Mouse (Mus musculus): ENCODE results near the gene Csad. TPM values are rescaled to one million over a fixed set of nuclear protein-coding genes. Genes with fewer than 3 reads are reported as not detected.

Csad gene
- total RNA-seq (2014; rRNA removed; ENCODE audit: low replicate concordance), result 43.9 and 64.7 TPM in 2 replicates
- polyA plus RNA-seq (2015; fragmentation: Nextera tagmentation; extraction: Ambion mirVana), result 27.7 and 33.1 TPM in 2 replicates

GRCm38 (mm10) chr15:102204674-102205505 is at the start of gene Csad:
Csad (minus strand) TSS chr15:102204724.
- peak within 1 kb of the TSS; percentile 99 for H3K27ac ChIP-seq (ENCODE audit: low read depth)
- no peaks in the 10 kb centered on the region for H3K9me3 ChIP-seq (replicated peaks; ENCODE audit: control insufficient read depth, low read length)
- TF ChIP-seq EP300 (IDR thresholded peaks at IDR 0.05; ENCODE audit: low read depth) (no peak), CTCF (IDR thresholded peaks at IDR 0.05; ENCODE audit: low read depth) (no peak)
- peak within 1 kb of the TSS; percentile 93 for H3K9ac ChIP-seq (replicated peaks; ENCODE audit: low read depth, low read length)
- peak within 1 kb of the TSS; percentile 89 for H3K4me2 ChIP-seq (ENCODE audit: low read depth, low read length)
- peak within 1 kb of the TSS; percentile 95 for H3K4me3 ChIP-seq (ENCODE audit: low read depth, low read length)
- no peaks in the 10 kb centered on the region for H3K27me3 ChIP-seq (ENCODE audit: control insufficient read depth, insufficient read depth, low read length)
- peaks cover 22% of the 10 kb centered on the region for H3K4me1 ChIP-seq (ENCODE audit: control insufficient read depth, insufficient read depth)
- no peak for DNase-seq (ENCODE audit: low spot score)
- peaks cover 37% of the 10 kb centered on the region for H3K36me3 ChIP-seq (replicated peaks; ENCODE audit: control insufficient read depth, insufficient read depth, low read length)
- ATAC-seq (ENCODE audit: insufficient read depth, low read depth), result no peak
- WGBS, result 59% methylated on average over 19 of the region's 19 CpGs

DNA sequence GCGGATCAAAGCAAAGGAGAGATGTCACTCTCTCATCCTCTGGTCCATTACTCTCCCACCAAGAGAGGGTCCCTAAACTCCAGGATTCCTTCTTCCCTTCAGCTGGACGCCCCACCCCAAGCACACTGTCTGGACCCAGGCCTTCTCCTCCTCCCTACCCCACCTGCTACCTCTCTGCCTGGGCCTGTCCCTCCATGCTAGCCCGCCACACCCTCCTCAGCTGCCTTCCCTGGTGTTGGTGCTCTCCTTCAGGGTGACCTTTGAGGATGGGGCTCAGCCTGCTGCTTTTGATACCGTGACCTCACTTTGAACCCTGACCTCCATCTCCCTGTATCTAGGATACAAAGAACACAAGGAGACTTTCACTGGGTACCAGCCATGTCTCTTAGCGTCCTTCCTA is 46.0 kb upstream of the Csad start:
- ATAC-seq (ENCODE audit: insufficient read depth, low read depth) (no peak), DNase-seq (ENCODE audit: low spot score) (no peak)
- H3K9ac ChIP-seq (replicated peaks; ENCODE audit: low read depth, low read length), result no peak overlapping the region
- H3K4me1 ChIP-seq (ENCODE audit: control insufficient read depth, insufficient read depth), result 0 out of 2 replicates have a peak, but pooled peaks cover 10% of the 10 kb centered on the region
- H3K4me3 ChIP-seq (ENCODE audit: low read depth, low read length), result no peak overlapping the region
- 79% methylated on average over 5 of the region's 5 CpGs for WGBS
- H3K27me3 ChIP-seq (ENCODE audit: control insufficient read depth, insufficient read depth, low read length), result peaks cover 23% of the 10 kb centered on the region
- no peak overlapping the region for H3K27ac ChIP-seq (ENCODE audit: low read depth)
- H3K36me3 ChIP-seq (replicated peaks; ENCODE audit: control insufficient read depth, insufficient read depth, low read length), result no peaks in the 10 kb centered on the region
- no peak overlapping the region for H3K4me2 ChIP-seq (ENCODE audit: low read depth, low read length)
- TF ChIP-seq EP300 (IDR thresholded peaks at IDR 0.05; ENCODE audit: low read depth) (no peak), CTCF (IDR thresholded peaks at IDR 0.05; ENCODE audit: low read depth) (no peak)
- H3K9me3 ChIP-seq (replicated peaks; ENCODE audit: control insufficient read depth, low read length), result no peaks in the 10 kb centered on the region

- peak overlapping the region; percentile 57 for H3K27ac ChIP-seq (ENCODE audit: low read depth)
- H3K4me1 ChIP-seq (ENCODE audit: control insufficient read depth, insufficient read depth), result 0 out of 2 replicates have a peak, but pooled peaks cover 10% of the 10 kb centered on the region
- no peaks in the 10 kb centered on the region for H3K36me3 ChIP-seq (replicated peaks; ENCODE audit: control insufficient read depth, insufficient read depth, low read length)
- no peak for ATAC-seq (ENCODE audit: insufficient read depth, low read depth)
- no peak overlapping the region for H3K4me3 ChIP-seq (ENCODE audit: low read depth, low read length)
- 59% methylated on average over 9 of the region's 9 CpGs for whole genome bisulfite sequencing
- H3K4me2 ChIP-seq (ENCODE audit: low read depth, low read length), result no peak overlapping the region
- no peak for DNase-seq (ENCODE audit: low spot score)
- TF ChIP-seq EP300 (IDR thresholded peaks at IDR 0.05; ENCODE audit: low read depth), result no peak
- TF ChIP-seq CTCF (IDR thresholded peaks at IDR 0.05; ENCODE audit: low read depth), result no peak
- no peaks in the 10 kb centered on the region for H3K9me3 ChIP-seq (replicated peaks; ENCODE audit: control insufficient read depth, low read length)
- no peak overlapping the region for H3K9ac ChIP-seq (replicated peaks; ENCODE audit: low read depth, low read length)
- peaks cover 17% of the 10 kb centered on the region; the same call in 1 of the 2 replicates for H3K27me3 ChIP-seq (ENCODE audit: control insufficient read depth, insufficient read depth, low read length)
Observed at GRCm38 (mm10) chr15:102249967-102250366, 45.4 kb upstream of the Csad start.

- Histone ChIP-seq H3K27me3 (ENCODE audit: control insufficient read depth, insufficient read depth, low read length) (peaks cover 13% of the 10 kb centered on the region; the same call in 1 of the 2 replicates), H3K4me2 (ENCODE audit: low read depth, low read length) (peak overlapping the region; percentile 50), H3K9ac (replicated peaks; ENCODE audit: low read depth, low read length) (peak overlapping the region; percentile 35; the same call in 1 of the 2 replicates), H3K4me1 (ENCODE audit: control insufficient read depth, insufficient read depth) (0 out of 2 replicates have a peak, but pooled peaks cover 10% of the 10 kb centered on the region), H3K9me3 (replicated peaks; ENCODE audit: control insufficient read depth, low read length) (no peaks in the 10 kb centered on the region), H3K36me3 (replicated peaks; ENCODE audit: control insufficient read depth, insufficient read depth, low read length) (no peaks in the 10 kb centered on the region), H3K4me3 (ENCODE audit: low read depth, low read length) (peak overlapping the region; percentile 13), H3K27ac (ENCODE audit: low read depth) (peak overlapping the region; percentile 57)
- TF ChIP-seq EP300 (IDR thresholded peaks at IDR 0.05; ENCODE audit: low read depth) (no peak), CTCF (IDR thresholded peaks at IDR 0.05; ENCODE audit: low read depth) (no peak)
- DNase-seq (ENCODE audit: low spot score), result no peak
- 7% methylated on average over 12 of the region's 13 CpGs for WGBS
- ATAC-seq (ENCODE audit: insufficient read depth, low read depth), result no peak
Observed at GRCm38 (mm10) chr15:102249251-102249691, 44.7 kb upstream of the Csad start.

DNA sequence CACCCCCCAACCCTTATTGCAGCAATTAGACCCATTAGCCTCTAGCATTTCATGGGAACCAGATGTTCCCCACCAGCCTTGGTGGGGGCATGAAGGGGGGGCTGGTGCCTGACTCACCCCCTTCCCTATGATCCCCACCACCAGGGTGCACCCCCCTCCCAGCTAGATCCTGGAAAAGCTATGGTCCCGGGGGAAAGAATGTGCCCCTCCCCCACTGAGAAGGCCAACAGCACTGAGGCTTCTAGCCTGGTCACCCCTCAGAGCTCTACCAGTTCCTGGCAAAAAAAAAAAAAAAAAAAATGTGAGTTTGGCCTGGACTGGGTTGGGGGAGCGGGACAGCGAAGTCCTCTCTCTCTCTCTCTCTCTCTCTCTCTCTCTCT is 44.3 kb upstream of the Csad start:
- H3K4me2 ChIP-seq (ENCODE audit: low read depth, low read length), result peak overlapping the region; percentile 50
- H3K9me3 ChIP-seq (replicated peaks; ENCODE audit: control insufficient read depth, low read length), result no peaks in the 10 kb centered on the region
- no peaks in the 10 kb centered on the region for H3K36me3 ChIP-seq (replicated peaks; ENCODE audit: control insufficient read depth, insufficient read depth, low read length)
- DNase-seq (ENCODE audit: low spot score) (no peak), ATAC-seq (ENCODE audit: insufficient read depth, low read depth) (no peak)
- 0 out of 2 replicates have a peak overlapping the region, but pooled peaks have one; percentile 57 for H3K27ac ChIP-seq (ENCODE audit: low read depth)
- 0 out of 2 replicates have a peak overlapping the region, but pooled peaks have one; percentile 13 for H3K4me3 ChIP-seq (ENCODE audit: low read depth, low read length)
- 0 out of 2 replicates have a peak, but pooled peaks cover 10% of the 10 kb centered on the region for H3K4me1 ChIP-seq (ENCODE audit: control insufficient read depth, insufficient read depth)
- peaks cover 8% of the 10 kb centered on the region; the same call in 1 of the 2 replicates for H3K27me3 ChIP-seq (ENCODE audit: control insufficient read depth, insufficient read depth, low read length)
- 25% methylated on average over 3 of the region's 3 CpGs for WGBS
- no peak overlapping the region for H3K9ac ChIP-seq (replicated peaks; ENCODE audit: low read depth, low read length)
- TF ChIP-seq CTCF (IDR thresholded peaks at IDR 0.05; ENCODE audit: low read depth), result no peak
- no peak for TF ChIP-seq EP300 (IDR thresholded peaks at IDR 0.05; ENCODE audit: low read depth)
